Mouse (Mus musculus) spleen, adult 2 months (tissue): ENCODE measurements around the gene Madd.

Experiments
- CTCF ChIP-seq: fragments of 200-500 bp; IDR thresholded peaks from 2 replicates; pipeline ENCODE4 v1.5.1; 2011; ENCODE audit warnings: mild to moderate bottlenecking, inconsistent platforms; ENCODE audit not compliant: insufficient read depth, insufficient read length, insufficient replicate concordance; ENCODE audit errors: extremely low read depth
- POLR2A ChIP-seq: fragments of 200-500 bp; IDR thresholded peaks from 2 replicates; pipeline ENCODE4 v1.6.1; 2011; ENCODE audit warnings: low read depth, low read length, inconsistent platforms

- no peak for TF ChIP-seq CTCF
- no peak for TF ChIP-seq POLR2A
Observed at GRCm38 (mm10) chr2:91152885-91153377, 30.7 kb downstream of the Madd start.
